Mouse (Mus musculus): ENCODE results near the gene Naip5. TPM values are rescaled to one million over a fixed set of nuclear protein-coding genes. Genes with fewer than 3 reads are reported as not detected.

The Naip5 gene
- total RNA-seq, 2 experiments from 2014 or later: 4.4 to 5.2 TPM

Other genes starting within 250 kb of the Naip5 start
- 22.9 and 25.3 TPM in 2 replicates for gene Mccc2, start 230.7 kb downstream of the Naip5 start, total RNA-seq (2014; fragmentation: Nextera tagmentation)
- 27.6 and 31.6 TPM in 2 replicates for gene Mccc2, start 230.7 kb downstream of the Naip5 start, total RNA-seq (2017)
- gene Bdp1, start 142.3 kb downstream of the Naip5 start, total RNA-seq (2014; fragmentation: Nextera tagmentation): 42.6 and 59.1 TPM in 2 replicates
- 88.1 and 90.2 TPM in 2 replicates for gene Bdp1, start 142.3 kb downstream of the Naip5 start, total RNA-seq (2017)
- 51.0 and 53.4 TPM in 2 replicates for gene Serf1, start 138.3 kb downstream of the Naip5 start, total RNA-seq (2014; fragmentation: Nextera tagmentation)
- gene Serf1, start 138.3 kb downstream of the Naip5 start, total RNA-seq (2017): 36.9 and 105 TPM in 2 replicates
- 81.4 and 87.4 TPM in 2 replicates for gene Smn1, start 121.5 kb downstream of the Naip5 start, total RNA-seq (2014; fragmentation: Nextera tagmentation)
- 68.9 and 86.9 TPM in 2 replicates for gene Smn1, start 121.5 kb downstream of the Naip5 start, total RNA-seq (2017)
- 5.8 and 8.2 TPM in 2 replicates for gene Naip2, start 44.2 kb downstream of the Naip5 start, total RNA-seq (2014; fragmentation: Nextera tagmentation)
- 6.7 and 7.1 TPM in 2 replicates for gene Naip2, start 44.2 kb downstream of the Naip5 start, total RNA-seq (2017)
- gene Naip6, start 71.4 kb upstream of the Naip5 start, total RNA-seq (2014; fragmentation: Nextera tagmentation): 2.4 and 2.8 TPM in 2 replicates
- gene Naip6, start 71.4 kb upstream of the Naip5 start, total RNA-seq (2017): 0.80 and 1.1 TPM in 2 replicates
- gene Naip1, start 206.5 kb upstream of the Naip5 start, total RNA-seq (2014; fragmentation: Nextera tagmentation): not detected in 2 replicates
- not detected in 2 replicates for gene Naip1, start 206.5 kb upstream of the Naip5 start, total RNA-seq (2017)
- gene Gtf2h2, start 246.3 kb upstream of the Naip5 start, total RNA-seq (2014; fragmentation: Nextera tagmentation): 56.9 and 85.2 TPM in 2 replicates
- gene Gtf2h2, start 246.3 kb upstream of the Naip5 start, total RNA-seq (2017): 89.8 and 98.7 TPM in 2 replicates